Mouse (Mus musculus) myocyte (in vitro differentiated cells): ENCODE data around the gene Tmem181a.
"Not testable (repeated sequence)": the region's sequence is repeated elsewhere in the genome, so short reads cannot be mapped to it uniquely, and the experiment has no call there.

Source experiments
- CEBPB ChIP-seq: IDR thresholded peaks from 2 replicates; pipeline ENCODE4 v1.6.1; 2011; ENCODE audit warnings: mild to moderate bottlenecking, moderate library complexity; ENCODE audit not compliant: poor library complexity, insufficient read depth, severe bottlenecking
- E2F4 ChIP-seq: IDR thresholded peaks from one replicate; pipeline ENCODE4 v1.6.1; 2011; ENCODE audit warnings: mild to moderate bottlenecking, control low read depth, moderate library complexity; ENCODE audit not compliant: insufficient read depth
- MAX ChIP-seq: IDR thresholded peaks from one replicate; pipeline ENCODE4 v1.6.1; 2011; ENCODE audit warnings: low read depth, mild to moderate bottlenecking, control low read depth
- MYOG ChIP-seq, 3 experiments: IDR thresholded peaks; one replicate each; pipeline ENCODE4 v1.6.1; 2011; ENCODE audit warnings: control low read depth in 2 of 3, low read depth in 2 of 3, mild to moderate bottlenecking in 2 of 3; ENCODE audit not compliant: insufficient read length in 2 of 3, control insufficient read depth in 1 of 3, insufficient read depth in 1 of 3
- POLR2A ChIP-seq: IDR thresholded peaks from one replicate; pipeline ENCODE4 v1.6.1; 2011; ENCODE audit warnings: low read depth, mild to moderate bottlenecking, control low read depth, moderate library complexity; ENCODE audit not compliant: insufficient read length
- REST ChIP-seq: IDR thresholded peaks from one replicate; pipeline ENCODE4 v1.6.1; 2011; ENCODE audit warnings: mild to moderate bottlenecking, control low read depth, moderate library complexity; ENCODE audit not compliant: insufficient read depth, insufficient read length
- SRF ChIP-seq: IDR thresholded peaks from one replicate; pipeline ENCODE4 v1.6.1; 2011; ENCODE audit warnings: low read depth; ENCODE audit not compliant: control insufficient read depth, insufficient read length
- TCF3 ChIP-seq: IDR thresholded peaks from one replicate; pipeline ENCODE4 v1.6.1; 2011; ENCODE audit warnings: low read depth, control low read depth; ENCODE audit not compliant: insufficient read length

GRCm38 (mm10) chr17:6289045-6289444 lies 32.4 kb downstream of the Tmem181a start:
- TF ChIP-seq E2F4; POLR2A; CEBPB; REST; MYOG (IDR thresholded peaks at IDR 0.05; ENCODE audit: control insufficient read depth in 1 of 3, insufficient read depth in 1 of 3, insufficient read length in 2 of 3, low read depth in 2 of 3); TCF3; MAX; SRF: not testable (repeated sequence)
